Mouse (Mus musculus): Measurements from ENCODE around the gene Kctd21. TPM values are rescaled to one million over a fixed set of nuclear protein-coding genes. Genes with fewer than 3 reads are reported as not detected.

The Kctd21 gene
- polyA plus RNA-seq, 1 experiment from 2014 or later = 4.2 TPM

- H3K4me3 ChIP-seq (replicated peaks) = no peak overlapping the region
- no peaks in the 10 kb centered on the region for H3K27me3 ChIP-seq (replicated peaks)
- peak; percentile 50; the same call in 1 of the 2 replicates for ATAC-seq (ENCODE audit: insufficient read depth, low FRiP score, low read depth)
- no peaks in the 10 kb centered on the region for H3K36me3 ChIP-seq
- peak overlapping the region; percentile 40; the same call in 1 of the 2 replicates for H3K27ac ChIP-seq
- no peak overlapping the region for H3K9ac ChIP-seq
- 58% methylated on average over 18 of the region's 18 CpGs for WGBS
- no peaks in the 10 kb centered on the region for H3K9me3 ChIP-seq
- no peak overlapping the region for H3K4me2 ChIP-seq
- H3K4me1 ChIP-seq = 0 out of 2 replicates have a peak, but pooled peaks cover 6% of the 10 kb centered on the region
Observed at GRCm38 (mm10) chr7:97340907-97341849, 9.1 kb downstream of the Kctd21 start.

- Histone ChIP-seq H3K4me3 (replicated peaks) (no peak overlapping the region), H3K36me3 (no peaks in the 10 kb centered on the region), H3K9me3 (no peaks in the 10 kb centered on the region), H3K27me3 (replicated peaks) (no peaks in the 10 kb centered on the region), H3K4me2 (no peak overlapping the region), H3K9ac (no peak overlapping the region), H3K27ac (peak overlapping the region; percentile 60; the same call in 1 of the 2 replicates), H3K4me1 (0 out of 2 replicates have a peak, but pooled peaks cover 6% of the 10 kb centered on the region)
- 34% methylated on average over 2 of the region's 2 CpGs for WGBS
- ATAC-seq (ENCODE audit: insufficient read depth, low FRiP score, low read depth) = no peak; the same call in 1 of the 2 replicates
Observed at GRCm38 (mm10) chr7:97342961-97343360, 10.8 kb downstream of the Kctd21 start.

GRCm38 (mm10) chr7:97344655-97345054, 12.5 kb downstream of the Kctd21 start:
- Histone ChIP-seq H3K27me3 (replicated peaks) (no peaks in the 10 kb centered on the region), H3K4me2 (no peak overlapping the region), H3K36me3 (no peaks in the 10 kb centered on the region), H3K4me3 (replicated peaks) (no peak overlapping the region), H3K9ac (no peak overlapping the region), H3K27ac (no peak overlapping the region; the same call in 1 of the 2 replicates), H3K9me3 (no peaks in the 10 kb centered on the region), H3K4me1 (0 out of 2 replicates have a peak, but pooled peaks cover 6% of the 10 kb centered on the region)
- ATAC-seq (ENCODE audit: insufficient read depth, low FRiP score, low read depth) = no peak
- 84% methylated on average over 2 of the region's 2 CpGs for WGBS

GRCm38 (mm10) chr7:97345229-97345871, 13.2 kb downstream of the Kctd21 start:
- H3K9me3 ChIP-seq = no peaks in the 10 kb centered on the region
- 0 out of 2 replicates have a peak, but pooled peaks cover 6% of the 10 kb centered on the region for H3K4me1 ChIP-seq
- H3K27me3 ChIP-seq (replicated peaks) = no peaks in the 10 kb centered on the region
- no peak overlapping the region for H3K4me2 ChIP-seq
- H3K27ac ChIP-seq = no peak overlapping the region; the same call in 1 of the 2 replicates
- H3K4me3 ChIP-seq (replicated peaks) = no peak overlapping the region
- H3K36me3 ChIP-seq = no peaks in the 10 kb centered on the region
- no peak for ATAC-seq (ENCODE audit: insufficient read depth, low FRiP score, low read depth)
- H3K9ac ChIP-seq = no peak overlapping the region
- WGBS = 55% methylated on average over 10 of the region's 10 CpGs

GRCm38 (mm10) chr7:97346111-97346821, 14.1 kb downstream of the Kctd21 start:
- Histone ChIP-seq H3K9me3 (no peaks in the 10 kb centered on the region), H3K36me3 (no peaks in the 10 kb centered on the region), H3K4me2 (no peak overlapping the region), H3K27me3 (replicated peaks) (no peaks in the 10 kb centered on the region), H3K4me3 (replicated peaks) (no peak overlapping the region), H3K9ac (no peak overlapping the region), H3K4me1 (no peaks in the 10 kb centered on the region), H3K27ac (no peak overlapping the region)
- no peak for ATAC-seq (ENCODE audit: insufficient read depth, low FRiP score, low read depth)
- 70% methylated on average over 9 of the region's 9 CpGs for WGBS

GRCm38 (mm10) chr7:97346822-97347166, 14.7 kb downstream of the Kctd21 start:
- WGBS = 74% methylated on average over 4 of the region's 4 CpGs
- no peak for ATAC-seq (ENCODE audit: insufficient read depth, low FRiP score, low read depth)

GRCm38 (mm10) chr7:97347464-97347863, 15.3 kb downstream of the Kctd21 start:
- Histone ChIP-seq H3K27me3 (replicated peaks) (no peaks in the 10 kb centered on the region), H3K4me3 (replicated peaks) (no peak overlapping the region), H3K36me3 (no peaks in the 10 kb centered on the region), H3K27ac (no peak overlapping the region), H3K4me2 (no peak overlapping the region), H3K9ac (no peak overlapping the region), H3K9me3 (no peaks in the 10 kb centered on the region), H3K4me1 (no peaks in the 10 kb centered on the region)
- no peak for ATAC-seq (ENCODE audit: insufficient read depth, low FRiP score, low read depth)
- WGBS = 92% methylated on average over 15 of the region's 15 CpGs

More at GRCm38 (mm10) chr7:97346822-97347166, 14.7 kb downstream of the Kctd21 start:
- Histone ChIP-seq H3K4me2 (no peak overlapping the region), H3K27ac (no peak overlapping the region), H3K4me3 (replicated peaks) (no peak overlapping the region), H3K4me1 (no peaks in the 10 kb centered on the region), H3K36me3 (no peaks in the 10 kb centered on the region), H3K9me3 (no peaks in the 10 kb centered on the region), H3K27me3 (replicated peaks) (no peaks in the 10 kb centered on the region), H3K9ac (no peak overlapping the region)

- no peak overlapping the region for H3K4me3 ChIP-seq (replicated peaks)
- no peak overlapping the region for H3K9ac ChIP-seq
- no peaks in the 10 kb centered on the region for H3K9me3 ChIP-seq
- H3K27ac ChIP-seq = no peak overlapping the region
- no peaks in the 10 kb centered on the region for H3K36me3 ChIP-seq
- H3K4me1 ChIP-seq = no peaks in the 10 kb centered on the region
- no peak overlapping the region for H3K4me2 ChIP-seq
- H3K27me3 ChIP-seq (replicated peaks) = no peaks in the 10 kb centered on the region
- ATAC-seq (ENCODE audit: insufficient read depth, low FRiP score, low read depth) = no peak
- WGBS = 86% methylated on average over 3 of the region's 3 CpGs
Observed at GRCm38 (mm10) chr7:97348318-97348717, 16.2 kb downstream of the Kctd21 start.

- 81% methylated on average over 5 of the region's 5 CpGs for WGBS
- H3K9ac ChIP-seq = no peak overlapping the region
- no peak for ATAC-seq (ENCODE audit: insufficient read depth, low FRiP score, low read depth)
Observed at GRCm38 (mm10) chr7:97348836-97349235, 16.7 kb downstream of the Kctd21 start.

GRCm38 (mm10) chr7:97349438-97349837, 17.3 kb downstream of the Kctd21 start:
- Histone ChIP-seq H3K4me1 (no peaks in the 10 kb centered on the region), H3K36me3 (no peaks in the 10 kb centered on the region), H3K9me3 (no peaks in the 10 kb centered on the region), H3K4me3 (replicated peaks) (no peak overlapping the region), H3K27ac (no peak overlapping the region), H3K27me3 (replicated peaks) (no peaks in the 10 kb centered on the region), H3K4me2 (no peak overlapping the region), H3K9ac (no peak overlapping the region)
- 85% methylated on average over 6 of the region's 6 CpGs for WGBS
- ATAC-seq (ENCODE audit: insufficient read depth, low FRiP score, low read depth) = no peak

More at GRCm38 (mm10) chr7:97348836-97349235, 16.7 kb downstream of the Kctd21 start:
- Histone ChIP-seq H3K9me3 (no peaks in the 10 kb centered on the region), H3K36me3 (no peaks in the 10 kb centered on the region), H3K4me1 (no peaks in the 10 kb centered on the region), H3K27ac (no peak overlapping the region), H3K27me3 (replicated peaks) (no peaks in the 10 kb centered on the region), H3K4me3 (replicated peaks) (no peak overlapping the region), H3K4me2 (no peak overlapping the region)

GRCm38 (mm10) chr7:97350891-97351290, 18.8 kb downstream of the Kctd21 start:
- no peak overlapping the region for H3K9ac ChIP-seq
- ATAC-seq (ENCODE audit: insufficient read depth, low FRiP score, low read depth) = no peak
- no peak overlapping the region for H3K4me2 ChIP-seq
- no peaks in the 10 kb centered on the region for H3K36me3 ChIP-seq
- H3K4me1 ChIP-seq = peaks cover 5% of the 10 kb centered on the region; the same call in 1 of the 2 replicates
- H3K27me3 ChIP-seq (replicated peaks) = no peaks in the 10 kb centered on the region
- no peak overlapping the region for H3K4me3 ChIP-seq (replicated peaks)
- no peak overlapping the region for H3K27ac ChIP-seq
- H3K9me3 ChIP-seq = no peaks in the 10 kb centered on the region
- 85% methylated on average over 5 of the region's 5 CpGs for WGBS

Measured in stomach, embryonic 15.5 days (tissue).